Mouse (Mus musculus): ENCODE measurements around the gene Lin9. TPM values are rescaled to one million over a fixed set of nuclear protein-coding genes. Genes with fewer than 3 reads are reported as not detected.
A peak's percentile ranks its signal among the peaks of the same experiment; 100 is the strongest.

Lin9 gene
- polyA plus RNA-seq, 1 experiment, result 4.2 TPM

DNA sequence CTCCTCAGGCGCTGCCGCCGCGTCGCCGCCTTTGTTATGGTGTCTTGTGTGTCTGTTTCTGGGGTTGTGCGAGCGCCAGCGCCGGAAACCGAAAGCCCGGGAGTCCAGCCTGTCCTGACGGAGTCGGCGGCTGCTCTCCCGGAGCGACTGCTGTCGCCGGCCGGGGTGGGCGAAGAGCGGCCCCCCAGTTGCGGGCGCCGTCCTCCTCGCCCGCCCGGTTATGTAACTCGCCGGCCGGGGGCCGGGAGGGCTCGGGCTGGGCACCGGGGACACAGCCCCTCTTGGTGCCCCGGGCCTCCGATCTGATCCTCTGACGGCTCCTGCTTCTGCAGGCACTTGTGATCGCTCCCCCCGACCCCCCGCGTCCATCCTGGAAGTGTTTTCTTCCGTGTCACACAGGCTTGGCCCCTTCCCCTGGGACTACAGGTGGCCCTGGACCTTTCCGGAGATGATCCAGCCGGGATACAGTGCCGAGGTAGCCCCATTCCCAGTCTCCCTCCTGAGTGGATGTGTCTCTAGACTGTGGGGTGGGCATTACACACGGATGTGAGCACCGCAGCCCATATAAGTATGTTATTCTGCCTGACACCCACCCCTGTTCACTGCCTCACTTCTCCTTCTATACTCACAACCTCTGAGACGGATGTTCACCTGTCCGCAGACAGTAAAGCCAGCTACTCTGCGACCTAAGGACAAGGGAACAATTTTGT lies 723 bp downstream of the Lin9 start:
- no peak for DNase-seq
- Histone ChIP-seq H3K4me3 (ENCODE audit: insufficient read depth, low read depth, low read length) (peak overlapping the region; percentile 73), H3K4me1 (ENCODE audit: control insufficient read depth, insufficient read depth, low read length) (peaks cover 5% of the 10 kb centered on the region; the same call in 1 of the 2 replicates), H3K27me3 (replicated peaks; ENCODE audit: control insufficient read depth, insufficient read depth, low read length) (no peaks in the 10 kb centered on the region), H3K27ac (ENCODE audit: insufficient read depth, low read depth, low read length) (peak overlapping the region; percentile 1; the same call in 1 of the 2 replicates), H3K36me3 (ENCODE audit: control insufficient read depth, insufficient read depth, low read length) (no peaks in the 10 kb centered on the region)
- WGBS, result 2% methylated on average over 50 of the region's 50 CpGs
- TF ChIP-seq CTCF (conservative IDR thresholded peaks at IDR 0.05; ENCODE audit: insufficient read depth, insufficient read length, low read depth, low read length) (no peak), POLR2A (IDR thresholded peaks at IDR 0.05; ENCODE audit: low read depth, low read length) (no peak)

DNA sequence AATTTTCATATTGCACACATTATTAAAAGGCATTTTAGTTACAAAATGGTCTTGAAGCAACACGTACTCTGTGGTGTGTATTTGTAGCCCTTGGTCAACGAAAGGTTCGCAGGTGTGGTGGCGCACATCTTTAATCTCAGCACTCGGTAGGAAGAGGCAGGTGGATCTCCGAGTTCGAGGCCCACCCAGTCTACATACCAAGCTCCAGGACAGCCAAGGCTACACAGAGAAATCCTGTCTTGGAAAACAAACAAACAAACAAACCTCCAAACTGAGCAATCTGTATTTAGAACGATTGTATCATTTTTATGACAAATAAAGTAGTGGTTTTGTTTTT lies 1.2 kb downstream of the Lin9 start:
- Histone ChIP-seq H3K27me3 (replicated peaks; ENCODE audit: control insufficient read depth, insufficient read depth, low read length) (no peaks in the 10 kb centered on the region), H3K36me3 (ENCODE audit: control insufficient read depth, insufficient read depth, low read length) (no peaks in the 10 kb centered on the region), H3K4me1 (ENCODE audit: control insufficient read depth, insufficient read depth, low read length) (peaks cover 5% of the 10 kb centered on the region; the same call in 1 of the 2 replicates), H3K4me3 (ENCODE audit: insufficient read depth, low read depth, low read length) (peak overlapping the region; percentile 73), H3K27ac (ENCODE audit: insufficient read depth, low read depth, low read length) (no peak overlapping the region)
- TF ChIP-seq POLR2A (IDR thresholded peaks at IDR 0.05; ENCODE audit: low read depth, low read length), result no peak
- TF ChIP-seq CTCF (conservative IDR thresholded peaks at IDR 0.05; ENCODE audit: insufficient read depth, insufficient read length, low read depth, low read length), result no peak
- no peak for DNase-seq
- WGBS, result 69% methylated on average over 8 of the region's 8 CpGs

DNA sequence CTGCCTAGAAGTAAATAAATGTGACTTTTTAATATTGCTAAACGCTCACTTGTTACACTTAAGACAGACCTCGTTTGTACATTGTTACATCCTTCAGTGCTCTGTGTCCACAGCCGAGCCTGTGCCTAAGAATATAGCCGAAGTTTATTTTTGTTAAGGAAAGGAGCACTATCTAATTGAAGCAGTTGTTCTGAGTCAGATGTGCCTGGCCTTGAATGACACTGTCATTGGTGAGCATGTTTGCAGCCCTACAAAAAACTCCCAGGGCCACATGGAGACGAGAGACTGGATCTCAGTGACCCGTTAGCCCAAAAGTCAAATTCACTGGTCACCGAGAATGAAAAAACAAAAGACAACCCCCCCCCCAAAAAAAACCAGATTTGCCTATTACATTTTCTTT lies 50.3 kb downstream of the Lin9 start:
- H3K4me3 ChIP-seq (ENCODE audit: insufficient read depth, low read depth, low read length), result no peak overlapping the region
- H3K27me3 ChIP-seq (replicated peaks; ENCODE audit: control insufficient read depth, insufficient read depth, low read length), result 0 out of 2 replicates have a peak, but pooled peaks cover under 1% of the 10 kb centered on the region
- no peaks in the 10 kb centered on the region for H3K36me3 ChIP-seq (ENCODE audit: control insufficient read depth, insufficient read depth, low read length)
- WGBS, result 90% methylated on average over 7 of the region's 7 CpGs
- DNase-seq, result no peak
- TF ChIP-seq POLR2A (IDR thresholded peaks at IDR 0.05; ENCODE audit: low read depth, low read length) (no peak), CTCF (conservative IDR thresholded peaks at IDR 0.05; ENCODE audit: insufficient read depth, insufficient read length, low read depth, low read length) (no peak)
- no peak overlapping the region for H3K27ac ChIP-seq (ENCODE audit: insufficient read depth, low read depth, low read length)
- no peaks in the 10 kb centered on the region for H3K4me1 ChIP-seq (ENCODE audit: control insufficient read depth, insufficient read depth, low read length)

DNA sequence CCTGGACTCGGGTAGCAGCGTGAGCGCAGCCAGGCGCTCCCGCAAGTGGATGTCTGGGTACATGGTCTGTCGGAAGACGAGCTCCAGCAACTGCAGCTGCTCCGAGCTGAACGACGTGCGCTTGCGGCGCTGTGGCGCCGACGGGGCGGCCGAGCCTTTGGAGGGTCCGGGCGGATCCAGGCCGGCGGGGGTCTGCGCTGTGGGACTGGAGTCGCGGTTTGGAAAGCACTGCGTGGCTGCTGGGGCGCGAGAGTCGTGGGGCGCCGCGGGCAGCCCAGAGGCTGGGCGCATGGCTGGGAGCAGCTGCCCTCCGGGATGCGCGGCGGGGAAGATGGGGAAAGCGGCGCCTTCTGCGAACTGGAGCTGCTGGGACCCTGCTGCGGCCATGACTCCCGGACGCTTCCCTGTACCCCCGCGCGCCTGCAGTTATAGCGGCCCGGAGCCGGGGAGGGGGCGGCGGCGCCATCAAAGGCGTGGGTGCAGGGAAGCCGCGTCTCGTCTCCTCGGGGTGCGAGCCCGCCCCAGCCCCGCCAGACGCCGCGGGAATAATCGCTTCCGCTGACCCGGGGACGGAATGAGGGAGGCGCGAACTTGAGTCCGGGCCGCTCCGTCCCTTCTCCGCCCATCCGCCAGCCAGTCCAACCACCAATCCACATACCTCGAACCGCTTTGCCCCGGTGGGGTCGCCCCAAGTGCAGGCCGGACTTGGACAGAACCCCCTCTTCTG lies 55.8 kb downstream of the Lin9 start, which contains the start of gene Mixl1:
TSS of gene Mixl1 (minus strand) at position 409 of the 727 bp plus-strand sequence.
- peak within 1 kb of the TSS; percentile 5; the same call in 1 of the 2 replicates for H3K4me3 ChIP-seq (ENCODE audit: insufficient read depth, low read depth, low read length)
- 0 out of 2 replicates have a peak, but pooled peaks cover 2% of the 10 kb centered on the region for H3K27me3 ChIP-seq (replicated peaks; ENCODE audit: control insufficient read depth, insufficient read depth, low read length)
- no peaks in the 10 kb centered on the region for H3K36me3 ChIP-seq (ENCODE audit: control insufficient read depth, insufficient read depth, low read length)
- H3K27ac ChIP-seq (ENCODE audit: insufficient read depth, low read depth, low read length), result no peak within 1 kb of the TSS
- TF ChIP-seq CTCF (conservative IDR thresholded peaks at IDR 0.05; ENCODE audit: insufficient read depth, insufficient read length, low read depth, low read length) (no peak), POLR2A (IDR thresholded peaks at IDR 0.05; ENCODE audit: low read depth, low read length) (no peak)
- peak; percentile 9 for DNase-seq
- WGBS, result 3% methylated on average over 74 of the region's 79 CpGs
- no peaks in the 10 kb centered on the region for H3K4me1 ChIP-seq (ENCODE audit: control insufficient read depth, insufficient read depth, low read length)

DNA sequence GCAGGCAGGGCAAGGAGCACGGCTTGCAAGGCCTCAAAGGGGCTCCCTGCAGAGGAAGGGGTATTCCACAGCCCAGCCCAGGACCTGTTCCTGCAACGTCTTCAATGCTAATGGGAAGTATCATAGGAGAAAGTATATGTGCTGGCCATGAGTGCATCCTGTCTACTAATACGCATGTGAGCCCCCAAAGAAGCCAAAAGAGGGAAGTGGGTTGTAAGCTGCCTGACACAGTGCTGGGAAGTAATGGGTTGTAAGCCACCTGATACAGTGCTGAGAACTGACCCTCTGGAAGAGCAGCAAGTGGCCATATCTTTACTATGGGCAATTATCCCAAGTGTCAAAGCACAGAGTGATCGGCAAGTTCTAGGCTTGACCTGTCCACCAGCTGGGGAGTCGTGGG lies 57.1 kb downstream of the Lin9 start:
- Histone ChIP-seq H3K27me3 (replicated peaks; ENCODE audit: control insufficient read depth, insufficient read depth, low read length) (0 out of 2 replicates have a peak, but pooled peaks cover 2% of the 10 kb centered on the region), H3K4me3 (ENCODE audit: insufficient read depth, low read depth, low read length) (no peak overlapping the region), H3K4me1 (ENCODE audit: control insufficient read depth, insufficient read depth, low read length) (no peaks in the 10 kb centered on the region), H3K27ac (ENCODE audit: insufficient read depth, low read depth, low read length) (no peak overlapping the region), H3K36me3 (ENCODE audit: control insufficient read depth, insufficient read depth, low read length) (no peaks in the 10 kb centered on the region)
- WGBS, result 85% methylated on average over 5 of the region's 5 CpGs
- no peak for DNase-seq
- no peak for TF ChIP-seq CTCF (conservative IDR thresholded peaks at IDR 0.05; ENCODE audit: insufficient read depth, insufficient read length, low read depth, low read length)
- no peak for TF ChIP-seq POLR2A (IDR thresholded peaks at IDR 0.05; ENCODE audit: low read depth, low read length)

DNA sequence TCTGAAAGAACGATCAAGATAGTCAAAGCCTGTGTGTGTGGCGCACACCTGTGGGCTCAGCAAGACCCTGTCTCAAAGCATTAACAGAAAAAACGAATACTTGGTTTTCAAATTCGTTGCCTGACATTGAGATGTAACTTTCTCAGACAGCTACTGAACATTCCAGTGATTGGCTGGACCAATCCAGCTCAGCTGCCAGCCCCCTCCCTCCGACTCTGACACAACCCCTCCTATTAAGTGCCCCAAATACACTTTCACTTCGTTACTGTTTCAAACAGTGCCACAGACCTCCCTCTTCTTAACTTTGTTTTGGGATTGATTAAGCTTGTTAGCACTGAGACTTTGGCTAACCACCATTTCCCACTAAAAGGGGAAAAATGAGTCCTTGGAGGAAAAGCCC lies 62.5 kb downstream of the Lin9 start:
- Histone ChIP-seq H3K27ac (ENCODE audit: insufficient read depth, low read depth, low read length) (no peak overlapping the region), H3K27me3 (replicated peaks; ENCODE audit: control insufficient read depth, insufficient read depth, low read length) (no peaks in the 10 kb centered on the region), H3K4me3 (ENCODE audit: insufficient read depth, low read depth, low read length) (no peak overlapping the region), H3K36me3 (ENCODE audit: control insufficient read depth, insufficient read depth, low read length) (no peaks in the 10 kb centered on the region), H3K4me1 (ENCODE audit: control insufficient read depth, insufficient read depth, low read length) (peaks cover 7% of the 10 kb centered on the region; the same call in 1 of the 2 replicates)
- no peak for TF ChIP-seq CTCF (conservative IDR thresholded peaks at IDR 0.05; ENCODE audit: insufficient read depth, insufficient read length, low read depth, low read length)
- WGBS, result 45% methylated on average over 6 of the region's 6 CpGs
- DNase-seq, result no peak

DNA sequence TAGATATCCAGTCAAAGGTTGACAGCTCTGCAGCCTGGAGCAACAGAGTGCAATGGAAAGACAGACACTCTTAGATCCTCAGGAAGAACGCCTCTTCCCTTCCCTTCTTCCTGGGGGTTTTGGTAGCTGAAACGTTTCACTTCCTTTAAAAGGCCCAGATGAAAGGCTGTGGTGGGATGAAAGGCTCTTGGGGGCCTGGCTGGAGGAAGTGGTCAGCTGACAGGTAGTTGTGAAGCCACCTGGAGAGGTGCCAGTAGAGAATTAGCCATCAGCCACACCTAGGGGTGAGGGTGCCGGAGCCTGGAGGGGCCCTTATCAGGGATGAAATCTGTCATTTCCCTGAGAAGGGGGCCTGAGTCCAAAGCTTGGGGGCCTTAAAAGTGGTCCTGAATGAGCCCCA lies 66.4 kb downstream of the Lin9 start:
- Histone ChIP-seq H3K27ac (ENCODE audit: insufficient read depth, low read depth, low read length) (no peak overlapping the region), H3K27me3 (replicated peaks; ENCODE audit: control insufficient read depth, insufficient read depth, low read length) (no peaks in the 10 kb centered on the region), H3K4me1 (ENCODE audit: control insufficient read depth, insufficient read depth, low read length) (peaks cover 7% of the 10 kb centered on the region; the same call in 1 of the 2 replicates), H3K4me3 (ENCODE audit: insufficient read depth, low read depth, low read length) (no peak overlapping the region), H3K36me3 (ENCODE audit: control insufficient read depth, insufficient read depth, low read length) (no peaks in the 10 kb centered on the region)
- WGBS, result 47% methylated on average over 3 of the region's 3 CpGs
- no peak for TF ChIP-seq CTCF (conservative IDR thresholded peaks at IDR 0.05; ENCODE audit: insufficient read depth, insufficient read length, low read depth, low read length)
- no peak for TF ChIP-seq POLR2A (IDR thresholded peaks at IDR 0.05; ENCODE audit: low read depth, low read length)
- DNase-seq, result peak; percentile 11

Data from kidney, adult 2 months (tissue).